Mouse (Mus musculus): ENCODE measurements around the gene Clec16a.

DNA sequence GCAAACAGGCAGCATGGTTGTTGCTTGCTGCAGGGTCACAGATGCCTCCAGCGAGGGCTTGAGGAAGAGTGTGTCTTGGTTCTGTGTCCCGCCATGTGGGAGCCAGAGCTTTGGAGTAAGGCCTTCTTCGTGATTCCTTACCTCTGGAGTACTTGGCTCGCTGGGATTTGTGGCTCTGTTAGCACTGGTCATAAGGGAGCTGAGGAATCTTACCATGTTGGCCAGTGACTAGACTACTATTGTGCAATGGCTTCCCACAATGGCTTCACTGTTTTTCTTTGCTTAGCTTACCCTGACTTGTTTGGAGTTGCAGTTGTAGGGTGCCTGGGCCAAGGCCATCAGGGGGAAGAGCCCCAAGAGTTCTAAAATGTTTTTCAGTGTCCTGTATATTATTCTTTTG lies 30.8 kb downstream of the Clec16a start:
- TF ChIP-seq CTCF (IDR thresholded peaks at IDR 0.05; ENCODE audit: low read depth) (no peak), EP300 (IDR thresholded peaks at IDR 0.05; ENCODE audit: low read depth) (no peak)
